Mouse (Mus musculus): ENCODE measurements around the gene Rnase10. TPM values are rescaled to one million over a fixed set of nuclear protein-coding genes. Genes with fewer than 3 reads are reported as not detected.
"Not testable (repeated sequence)": the region's sequence is repeated elsewhere in the genome, so short reads cannot be mapped to it uniquely, and the experiment has no call there.

Gene Rnase10
- total RNA-seq, 2 experiments from 2014 or later: 0.24 to 0.35 TPM

DNA sequence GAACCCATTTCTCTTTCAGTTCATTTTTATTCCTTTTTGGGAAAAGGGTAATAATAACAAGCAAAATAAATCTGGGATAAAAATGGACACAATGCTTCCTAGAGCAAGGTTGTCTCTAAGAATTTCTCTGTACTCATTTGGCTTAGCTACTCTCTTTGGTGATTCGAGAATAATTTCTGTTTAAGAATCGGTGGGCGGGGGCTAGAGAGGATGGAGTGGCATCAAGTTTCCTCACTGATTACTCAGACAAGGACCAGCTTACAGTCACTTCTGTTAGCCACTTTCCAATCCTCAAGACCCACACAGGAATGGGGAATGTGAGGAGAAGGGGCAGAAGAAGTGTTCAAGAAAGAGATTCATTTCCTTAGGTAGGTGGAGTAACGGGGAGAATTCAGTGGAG lies 1.2 kb downstream of the Rnase10 start:
- DNase-seq (ENCODE audit: low spot score in 2 of 2): no peak

GRCm38 (mm10) chr14:51009572-51009971 lies 2.0 kb downstream of the Rnase10 start:
- no peak for DNase-seq (ENCODE audit: low spot score in 2 of 2)

GRCm38 (mm10) chr14:51014724-51015123 lies 7.2 kb downstream of the Rnase10 start:
- not testable (repeated sequence) for DNase-seq (ENCODE audit: low spot score in 2 of 2)

- no peak for DNase-seq (ENCODE audit: low spot score in 2 of 2)
These were observed 8.2 kb downstream of the Rnase10 start for GRCm38 (mm10) chr14:51015780-51016179.

DNA sequence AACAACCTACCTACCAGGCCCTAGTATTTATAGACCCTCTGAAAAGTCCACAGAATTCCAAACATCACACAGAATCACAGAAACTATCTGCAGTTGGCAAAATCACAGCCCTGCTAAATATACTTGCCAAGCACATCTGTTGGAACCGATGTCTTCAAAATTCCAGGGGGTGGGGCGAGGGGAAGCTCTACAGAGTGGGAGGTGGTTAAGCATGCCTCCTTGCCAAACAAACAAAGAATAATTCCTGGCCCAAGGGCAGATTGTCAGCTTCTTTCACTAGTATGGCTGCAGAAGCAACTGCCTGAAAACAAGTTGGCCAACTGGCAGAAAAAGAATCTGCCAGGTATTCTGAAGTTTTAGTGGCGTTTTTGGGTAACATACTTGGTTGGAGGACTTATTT lies 9.7 kb downstream of the Rnase10 start:
- DNase-seq (ENCODE audit: low spot score in 2 of 2): no peak

DNA sequence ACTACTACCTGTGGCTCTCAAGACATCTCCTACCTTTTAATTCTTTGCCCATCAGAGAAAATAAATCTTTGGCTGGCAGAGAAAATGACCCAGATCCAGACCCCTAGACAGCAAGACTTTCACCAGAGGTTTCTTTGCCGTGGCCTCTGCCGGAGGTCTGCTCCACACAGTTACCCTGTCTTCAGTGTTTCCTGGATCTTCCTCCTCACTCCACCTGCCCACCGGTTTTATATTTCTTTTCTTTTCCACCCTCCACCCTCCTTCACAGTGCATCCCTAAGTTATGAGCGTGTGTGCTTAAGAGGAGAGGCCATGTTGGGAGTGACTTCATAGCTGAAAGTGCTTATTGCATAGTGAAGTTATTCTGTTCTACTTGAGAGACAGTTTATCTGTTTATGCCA lies 15.9 kb downstream of the Rnase10 start:
- no peak for DNase-seq (ENCODE audit: low spot score in 2 of 2)

GRCm38 (mm10) chr14:51024820-51025219 lies 17.3 kb downstream of the Rnase10 start:
- no peak for DNase-seq (ENCODE audit: low spot score in 2 of 2)

- DNase-seq (ENCODE audit: low spot score in 2 of 2): peak; percentile 29 to 73
These were observed 19.0 kb downstream of the Rnase10 start for GRCm38 (mm10) chr14:51026391-51027133.

DNA sequence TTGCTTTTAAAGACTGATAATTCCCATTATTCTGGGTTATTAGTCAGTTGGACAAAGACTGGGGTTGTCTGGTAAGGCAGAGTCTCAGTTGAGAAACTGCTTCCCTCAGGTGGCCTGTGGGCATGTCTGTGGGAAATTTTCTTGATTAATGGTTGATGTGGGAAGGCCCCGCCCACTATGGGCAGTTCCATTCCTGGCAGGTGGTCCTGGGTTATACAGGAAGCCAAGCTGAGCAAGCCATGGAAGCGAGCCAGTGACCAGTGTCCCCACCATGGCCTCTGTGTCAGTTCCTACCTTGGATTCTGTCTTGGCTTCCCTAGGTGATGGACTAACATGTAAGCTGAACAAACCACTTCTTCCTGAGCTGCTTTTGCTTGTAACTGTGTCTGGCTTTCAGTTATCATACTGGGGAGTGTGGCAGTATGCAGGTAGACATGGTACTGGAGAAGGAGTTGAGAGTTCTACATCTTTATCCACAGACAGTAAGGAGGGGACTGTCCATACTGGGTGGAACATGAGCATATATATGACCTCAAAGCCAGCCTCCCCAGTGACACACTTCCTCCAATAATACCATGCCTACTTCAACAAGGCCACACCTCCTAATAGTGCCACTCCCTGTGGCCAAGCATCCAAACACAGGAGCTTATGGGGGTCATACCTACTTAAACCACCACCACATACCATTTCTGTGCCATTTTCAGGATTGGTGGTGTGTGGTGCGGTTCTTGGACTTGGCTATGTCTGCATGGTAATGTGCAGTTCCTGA lies 20.0 kb downstream of the Rnase10 start:
- DNase-seq (ENCODE audit: low spot score in 2 of 2): no peak

GRCm38 (mm10) chr14:51035206-51035605 lies 27.7 kb downstream of the Rnase10 start:
- no peak for DNase-seq (ENCODE audit: low spot score in 2 of 2)

DNA sequence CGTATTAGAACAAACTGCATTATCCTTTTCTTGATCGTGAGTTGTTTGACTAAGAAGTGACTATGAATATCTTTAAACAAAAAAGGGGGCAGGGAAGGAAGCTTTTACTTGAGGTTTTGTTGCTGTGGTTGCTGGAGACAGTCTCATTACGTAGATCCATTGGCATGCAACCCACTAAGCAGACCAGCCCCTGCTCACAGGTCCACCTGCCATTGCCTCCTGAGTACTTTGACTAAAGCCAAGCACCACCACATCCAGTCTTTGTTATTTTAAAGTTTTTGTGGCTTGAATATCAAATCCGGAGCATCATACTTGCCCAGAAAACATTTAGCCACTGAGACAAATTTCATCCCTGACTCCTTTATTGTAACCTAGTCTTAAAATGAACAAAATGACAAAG lies 28.7 kb downstream of the Rnase10 start:
- no peak for DNase-seq (ENCODE audit: low spot score in 2 of 2)

GRCm38 (mm10) chr14:51041769-51042168 lies 34.2 kb downstream of the Rnase10 start, which contains the start of gene Rnase9:
Gene Rnase9, minus strand, starts transcription at chr14:51041869.
- DNase-seq (ENCODE audit: low spot score in 2 of 2): no peak

GRCm38 (mm10) chr14:51047846-51048245 lies 40.3 kb downstream of the Rnase10 start:
- no peak for DNase-seq (ENCODE audit: low spot score in 2 of 2)

GRCm38 (mm10) chr14:51050063-51050462 lies 42.5 kb downstream of the Rnase10 start, which contains the start of gene Rnase11:
Gene Rnase11, minus strand, starts transcription at chr14:51050163.
- DNase-seq (ENCODE audit: low spot score in 2 of 2): no peak

DNA sequence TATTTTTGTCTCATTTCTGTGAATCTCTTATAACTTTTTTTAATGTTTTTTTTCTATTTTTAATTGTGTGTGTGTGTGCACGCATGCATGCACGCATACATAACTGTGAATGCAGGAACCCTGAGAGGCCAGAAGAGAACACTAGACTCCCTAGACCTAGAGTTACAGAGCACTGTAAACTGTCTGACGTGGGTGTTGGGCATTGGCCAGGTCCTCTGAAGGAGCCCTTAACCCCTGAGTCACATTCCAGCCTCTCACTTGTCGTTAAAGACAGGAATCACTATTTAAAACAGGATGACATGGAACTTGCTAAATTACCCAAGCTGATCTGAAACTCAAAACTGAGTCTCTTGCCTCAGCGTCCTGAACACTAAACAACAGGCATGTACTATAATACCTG lies 44.4 kb downstream of the Rnase10 start:
- DNase-seq (ENCODE audit: low spot score in 2 of 2): no peak

DNA sequence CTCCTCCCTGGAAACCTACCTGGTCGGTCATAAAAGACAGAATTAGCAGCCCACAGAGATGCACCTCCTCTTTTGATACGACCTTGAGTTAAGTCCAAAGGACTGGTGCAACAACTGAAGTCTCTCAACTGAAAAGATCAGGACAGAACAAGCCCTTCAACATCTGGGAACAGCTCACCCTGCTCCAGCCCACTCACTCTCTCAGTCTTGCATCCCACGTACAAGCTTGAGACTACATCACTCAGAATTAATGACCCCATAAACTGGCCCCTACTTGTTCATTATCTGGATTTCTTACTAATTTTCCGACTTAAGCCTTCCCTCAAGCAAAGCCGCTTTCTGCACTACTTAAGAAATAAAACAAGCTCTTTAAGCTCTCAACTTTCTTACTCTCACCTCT lies 45.6 kb downstream of the Rnase10 start:
- no peak for DNase-seq (ENCODE audit: low spot score in 2 of 2)

GRCm38 (mm10) chr14:51054243-51055237 lies 47.0 kb downstream of the Rnase10 start:
- DNase-seq (ENCODE audit: low spot score in 2 of 2): no peak

- DNase-seq (ENCODE audit: low spot score in 2 of 2): no peak
These were observed 49.9 kb downstream of the Rnase10 start, which contains the start of gene Rnase12 for GRCm38 (mm10) chr14:51057401-51057831. Gene Rnase12, minus strand, starts transcription at chr14:51057661.

Data from layer of hippocampus, postnatal 14 days (tissue).